Mouse (Mus musculus) hindbrain, postnatal 0 days (tissue): ENCODE data around the gene Olfr486. TPM values are rescaled to one million over a fixed set of nuclear protein-coding genes. Genes with fewer than 3 reads are reported as not detected.
"Not testable (repeated sequence)": the region's sequence is repeated elsewhere in the genome, so short reads cannot be mapped to it uniquely, and the experiment has no call there.

Source experiments
- ATAC-seq: fragments of 200-750 bp; cut with Nextera tagmentation; 2 replicates; pipeline ENCODE4 v1.8.0; 2017; ENCODE audit warnings: mild to moderate bottlenecking, moderate TSS enrichment, moderate library complexity
- DNase-seq: peaks from one replicate; pipeline ENCODE4 v3.0.0-alpha.2; 2015; ENCODE audit warnings: low spot score
- H3K27ac ChIP-seq: fragments of 300-500 bp; sonication (generic); 2 replicates; pipeline ENCODE4 v1.5.1; 2014; ENCODE audit warnings: mild to moderate bottlenecking
- H3K27me3 ChIP-seq: fragments of 300-500 bp; sonication (generic); 2 replicates; pipeline ENCODE4 v1.6.1; 2014; ENCODE audit warnings: low read length, mixed read lengths; ENCODE audit not compliant: insufficient read depth
- H3K36me3 ChIP-seq: fragments of 300-500 bp; sonication (generic); 2 replicates; pipeline ENCODE4 v1.6.1; 2014; ENCODE audit warnings: low read length, mixed read lengths; ENCODE audit not compliant: insufficient read depth
- H3K4me1 ChIP-seq: fragments of 300-500 bp; sonication (generic); 2 replicates; pipeline ENCODE4 v1.6.1; 2014; ENCODE audit warnings: antibody characterized with exemption, low read length, mixed read lengths; ENCODE audit not compliant: insufficient read depth
- H3K4me2 ChIP-seq: fragments of 300-500 bp; sonication (generic); 2 replicates; pipeline ENCODE4 v1.6.1; 2014; ENCODE audit warnings: low read depth, mild to moderate bottlenecking, low read length, moderate library complexity, mixed read lengths
- H3K4me3 ChIP-seq: fragments of 300-500 bp; sonication (generic); 2 replicates; pipeline ENCODE4 v1.5.1; 2014; ENCODE audit warnings: low read length
- H3K9ac ChIP-seq: fragments of 300-500 bp; sonication (generic); replicated peaks from 2 replicates; pipeline ENCODE4 v1.6.1; 2014; ENCODE audit warnings: mild to moderate bottlenecking, low read length, moderate library complexity, mixed read lengths
- H3K9me3 ChIP-seq: fragments of 300-500 bp; sonication (generic); 2 replicates; pipeline ENCODE4 v1.6.1; 2016; ENCODE audit warnings: low read length, mixed read lengths
- CTCF ChIP-seq: IDR thresholded peaks from 2 replicates; pipeline ENCODE4 v1.5.1; 2016; ENCODE audit warnings: antibody characterized with exemption, control low read depth, low read depth
- WGBS: fragments of 180-500 bp; shearing (Covaris S2); extraction: QIAGEN DNeasy Blood & Tissue Kit; methylation state at CpG from one replicate; pipeline ENCODE4 v1.1.7; 2014; 5-methylcytosine and 5-hydroxymethylcytosine counted together
- polyA plus RNA-seq: library from polyadenylated mRNA; unstranded; fragments of >200 nt; fragmentation: Nextera tagmentation; extraction: Ambion mirVana; gene quantifications from 2 replicates; pipeline ENCODE4 v1.2.1, GENCODE M21; 2015
- total RNA-seq: library from RNA; depleted of rRNA; stranded (reverse); fragments of >200 nt; gene quantifications from 2 replicates; pipeline ENCODE4 v1.2.3, GENCODE M21; 2014; rRNA removed

Olfr486 gene
- total RNA-seq (not detected in 2 replicates), polyA plus RNA-seq (not detected in 2 replicates)

DNA sequence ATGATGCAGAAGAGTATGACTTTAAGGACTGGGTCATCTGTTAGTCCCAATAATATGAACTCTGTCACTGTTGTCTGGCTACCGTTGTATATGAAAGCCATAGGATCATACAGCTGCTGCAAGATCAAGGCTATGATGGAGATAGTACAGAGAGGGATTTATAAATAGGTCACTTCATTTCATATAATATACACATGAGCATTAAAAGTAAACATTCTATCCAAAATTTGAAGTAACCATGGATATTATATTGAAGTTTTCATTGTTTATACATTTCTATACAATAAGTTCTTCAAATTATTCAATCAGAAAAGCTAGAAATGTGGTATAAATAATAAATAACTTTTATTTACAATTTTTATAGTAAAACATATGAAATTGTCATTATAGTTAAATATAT, at the start of gene Olfr486:
TSS of gene Olfr486 (minus strand) at position 101 of the 400 bp plus-strand sequence.
- H3K36me3 ChIP-seq, H3K9ac ChIP-seq, DNase-seq, H3K9me3 ChIP-seq, H3K4me1 ChIP-seq, H3K27me3 ChIP-seq, H3K4me2 ChIP-seq, H3K4me3 ChIP-seq, H3K27ac ChIP-seq, ATAC-seq: not testable (repeated sequence)
- WGBS = 96% methylated on average over 1 of the region's 1 CpGs

DNA sequence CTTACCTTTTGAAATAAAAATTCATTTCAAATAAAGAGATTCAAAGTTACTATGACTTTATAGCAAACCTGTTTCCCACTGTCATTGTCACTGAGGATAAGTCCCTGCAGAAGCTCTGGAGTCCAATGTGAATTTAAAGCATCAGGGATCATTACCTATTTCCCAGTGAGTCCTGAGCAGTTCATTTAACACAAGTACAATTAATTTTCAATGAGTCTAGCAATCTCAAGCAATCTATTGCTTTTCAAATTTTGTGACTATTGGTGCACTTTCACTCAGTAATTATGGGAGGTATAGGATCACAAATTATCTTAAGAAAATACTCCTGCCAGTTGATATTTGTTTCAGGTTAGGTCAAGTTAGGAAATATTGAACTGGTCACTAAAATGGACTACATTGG, 42.0 kb upstream of the Olfr486 start, which contains the start of gene Olfr487:
TSS of gene Olfr487 (minus strand) at position 101 of the 400 bp plus-strand sequence.
- ATAC-seq, H3K4me1 ChIP-seq, H3K9me3 ChIP-seq, H3K27me3 ChIP-seq, H3K9ac ChIP-seq, H3K27ac ChIP-seq, H3K4me3 ChIP-seq, H3K4me2 ChIP-seq, H3K36me3 ChIP-seq, DNase-seq: not testable (repeated sequence)

GRCm38 (mm10) chr7:108196938-108197337, 24.4 kb upstream of the Olfr486 start:
- H3K9me3 ChIP-seq = no peaks in the 10 kb centered on the region
- H3K4me2 ChIP-seq = no peak overlapping the region
- H3K4me1 ChIP-seq = no peaks in the 10 kb centered on the region
- WGBS = 41% methylated on average over 6 of the region's 6 CpGs
- H3K36me3 ChIP-seq = no peaks in the 10 kb centered on the region
- no peaks in the 10 kb centered on the region for H3K27me3 ChIP-seq
- no peak overlapping the region for H3K4me3 ChIP-seq
- DNase-seq (no peak), ATAC-seq (no peak)
- H3K27ac ChIP-seq = no peak overlapping the region
- TF ChIP-seq CTCF = no peak
- H3K9ac ChIP-seq = no peak overlapping the region

DNA sequence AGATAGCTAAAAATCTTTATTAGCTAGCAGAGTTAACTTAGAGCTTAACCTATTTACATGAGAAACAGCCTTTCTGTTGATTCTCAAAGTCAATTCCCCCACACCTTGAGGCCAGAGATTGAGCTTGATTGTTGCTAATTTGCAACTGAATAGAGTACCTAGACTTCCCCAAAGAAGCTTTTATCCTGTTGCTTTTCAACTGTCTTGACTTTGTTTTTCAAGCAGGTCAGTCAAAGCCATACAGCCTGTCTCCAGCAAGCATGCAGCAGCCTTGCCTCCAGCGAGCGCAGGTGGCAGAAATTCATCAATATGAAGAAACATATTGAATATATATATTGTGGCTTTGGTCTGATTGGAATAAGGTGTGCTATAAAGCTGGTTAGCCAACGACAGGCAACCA, 23.8 kb upstream of the Olfr486 start:
- not testable (repeated sequence) for DNase-seq, ATAC-seq, H3K9ac ChIP-seq, H3K9me3 ChIP-seq, H3K27me3 ChIP-seq, H3K4me1 ChIP-seq, H3K36me3 ChIP-seq, H3K27ac ChIP-seq, H3K4me2 ChIP-seq, H3K4me3 ChIP-seq
- 57% methylated on average over 3 of the region's 3 CpGs for WGBS

DNA sequence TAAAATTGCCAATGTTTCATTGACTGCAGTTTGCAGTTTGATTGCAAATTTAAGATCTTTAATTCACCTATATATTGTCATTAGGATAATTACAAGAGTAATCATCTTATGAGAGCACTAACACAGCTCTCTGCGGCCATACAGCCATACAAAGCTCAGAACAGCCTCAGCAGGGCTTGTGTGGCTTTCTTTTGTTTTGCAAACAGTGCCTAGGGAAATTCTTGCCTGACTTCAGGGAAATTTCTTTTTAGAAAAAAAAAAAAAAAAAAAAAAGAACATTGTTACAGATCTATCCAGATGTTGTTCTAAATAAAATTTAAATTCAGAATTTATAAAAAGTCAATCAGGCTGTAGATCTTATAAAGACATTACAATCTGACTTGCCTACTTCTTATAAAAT, 20.2 kb upstream of the Olfr486 start:
- H3K9me3 ChIP-seq, H3K4me2 ChIP-seq, ATAC-seq, H3K9ac ChIP-seq, H3K36me3 ChIP-seq, DNase-seq, H3K27me3 ChIP-seq, H3K4me3 ChIP-seq, H3K27ac ChIP-seq, H3K4me1 ChIP-seq: not testable (repeated sequence)
- WGBS = 41% methylated on average over 1 of the region's 1 CpGs

- H3K9me3 ChIP-seq, ATAC-seq, H3K4me2 ChIP-seq, H3K9ac ChIP-seq, H3K27ac ChIP-seq, DNase-seq, H3K4me1 ChIP-seq, H3K4me3 ChIP-seq, H3K36me3 ChIP-seq, H3K27me3 ChIP-seq: not testable (repeated sequence)
- 45% methylated on average over 2 of the region's 2 CpGs for WGBS
Observed at GRCm38 (mm10) chr7:108191196-108191595, 18.7 kb upstream of the Olfr486 start.

- 89% methylated on average over 2 of the region's 2 CpGs for WGBS
- H3K4me3 ChIP-seq, H3K27ac ChIP-seq, H3K4me2 ChIP-seq, H3K36me3 ChIP-seq, ATAC-seq, H3K27me3 ChIP-seq, DNase-seq, H3K9me3 ChIP-seq, H3K9ac ChIP-seq, H3K4me1 ChIP-seq: not testable (repeated sequence)
Observed at GRCm38 (mm10) chr7:108185237-108185636, 12.7 kb upstream of the Olfr486 start.

DNA sequence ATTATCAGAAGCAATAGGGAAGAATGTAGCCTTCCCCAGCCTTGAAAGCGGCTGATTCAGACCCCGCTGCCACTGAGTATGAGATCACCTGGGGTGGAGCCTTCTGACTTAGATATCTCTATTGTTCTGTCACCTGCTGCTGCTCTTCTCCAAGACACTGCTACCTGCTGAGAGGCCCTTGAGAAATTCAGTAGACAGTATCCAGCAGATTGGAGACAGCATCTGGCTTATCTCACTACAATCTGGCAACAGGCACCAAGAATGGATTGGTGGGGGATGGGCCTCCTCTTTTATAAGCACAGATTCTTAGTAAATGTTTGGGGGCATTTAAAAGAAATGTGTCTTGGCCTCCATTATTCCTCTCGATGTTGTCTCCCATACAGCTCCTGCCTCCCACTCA, 11.9 kb upstream of the Olfr486 start:
- not testable (repeated sequence) for H3K27me3 ChIP-seq, DNase-seq, H3K4me2 ChIP-seq, H3K9me3 ChIP-seq, H3K4me3 ChIP-seq, ATAC-seq, H3K9ac ChIP-seq, H3K27ac ChIP-seq, H3K36me3 ChIP-seq, H3K4me1 ChIP-seq
- WGBS = 68% methylated on average over 3 of the region's 3 CpGs
